Mouse (Mus musculus): ENCODE data around the gene Dpf3.

Dpf3 gene

DNA sequence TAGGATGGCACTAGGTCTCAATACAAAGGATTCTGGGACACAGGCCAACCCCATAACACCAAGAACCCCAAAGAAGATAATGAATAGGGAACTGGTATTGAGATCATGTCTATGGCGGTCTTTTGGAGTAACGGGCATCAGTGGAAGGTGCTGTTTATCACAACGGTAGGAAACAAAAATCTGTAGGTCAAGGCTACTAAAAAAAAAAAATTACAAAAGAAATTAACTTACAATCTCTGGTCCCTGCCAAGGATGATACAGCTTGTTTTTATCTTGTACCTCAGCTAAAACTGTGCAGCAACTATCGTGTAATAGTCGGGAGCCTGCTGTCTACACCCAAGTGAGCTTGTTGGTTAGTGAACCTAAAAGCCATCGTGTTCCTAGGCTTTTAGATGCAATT lies 9.2 kb upstream of the Dpf3 start:
- no peak for DNase-seq (ENCODE audit: low read depth, low spot score)

- no peak for DNase-seq (ENCODE audit: low read depth, low spot score)
Measured at GRCm38 (mm10) chr12:83496336-83496735, 8.8 kb upstream of the Dpf3 start.

GRCm38 (mm10) chr12:83495961-83496282 lies 8.4 kb upstream of the Dpf3 start:
- DNase-seq (ENCODE audit: low read depth, low spot score): no peak

- DNase-seq (ENCODE audit: low read depth, low spot score): no peak
Measured at GRCm38 (mm10) chr12:83495248-83495960, 7.9 kb upstream of the Dpf3 start.

GRCm38 (mm10) chr12:83494196-83494595 lies 6.7 kb upstream of the Dpf3 start:
- no peak for DNase-seq (ENCODE audit: low read depth, low spot score)

DNA sequence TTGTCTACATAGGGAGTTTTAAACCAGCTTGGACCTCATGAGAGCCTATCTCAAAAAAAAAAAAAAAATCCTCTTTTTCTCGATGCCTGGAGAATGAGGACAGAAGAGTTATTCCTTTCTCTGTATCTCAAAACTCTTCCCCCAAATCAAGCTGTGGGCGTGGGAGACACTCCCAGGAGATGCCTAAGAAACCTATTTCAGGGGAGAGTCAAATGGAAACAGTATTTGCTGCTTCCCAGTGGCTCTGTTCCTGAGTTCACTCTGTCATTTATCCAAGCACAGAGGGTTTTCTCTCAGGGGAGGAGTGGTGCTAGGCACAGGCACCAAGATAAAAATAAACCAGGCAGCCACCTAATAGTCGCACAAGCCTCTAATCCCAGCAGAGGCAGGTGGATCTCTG lies 5.3 kb upstream of the Dpf3 start:
- DNase-seq (ENCODE audit: low read depth, low spot score): no peak

- DNase-seq (ENCODE audit: low read depth, low spot score): no peak
Measured at GRCm38 (mm10) chr12:83491609-83492008, 4.1 kb upstream of the Dpf3 start.

- DNase-seq (ENCODE audit: low read depth, low spot score): no peak
Measured at GRCm38 (mm10) chr12:83489748-83490147, 2.2 kb upstream of the Dpf3 start.

DNA sequence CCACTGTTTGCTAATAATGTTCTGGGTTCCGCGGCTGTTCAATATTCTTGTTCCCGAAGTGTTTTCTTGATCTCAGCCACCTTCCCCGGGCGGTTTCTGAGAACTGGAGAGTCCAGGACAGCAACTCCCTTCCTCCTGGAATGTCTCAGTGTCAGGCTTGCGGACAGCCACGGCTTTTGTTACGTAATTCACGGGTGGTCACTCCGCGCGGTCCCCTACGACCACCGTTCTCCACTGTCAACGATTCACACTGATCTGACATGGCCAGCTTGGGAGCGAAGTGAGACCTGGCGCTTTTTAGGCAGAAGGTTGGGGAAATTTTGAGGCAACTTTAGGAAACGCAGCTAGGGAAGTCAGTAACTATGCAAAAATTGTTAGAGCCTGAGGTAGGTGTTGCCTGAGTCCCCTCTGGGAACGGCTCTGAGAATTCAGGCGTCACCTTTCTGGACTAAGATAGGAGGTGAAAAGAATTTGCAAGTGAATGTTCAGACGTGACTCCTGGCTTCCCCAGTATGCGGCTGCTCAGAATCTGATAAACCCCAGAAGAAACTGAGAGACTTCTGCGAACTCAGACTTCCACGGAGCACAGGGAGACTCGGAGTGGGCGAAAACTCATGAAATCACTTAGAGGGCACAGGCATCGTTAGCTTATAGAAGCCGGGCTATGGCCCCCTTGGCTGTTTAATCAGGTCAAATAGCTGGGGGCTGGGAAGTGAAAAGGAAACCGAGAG lies 860 bp upstream of the Dpf3 start:
- no peak for DNase-seq (ENCODE audit: low read depth, low spot score)

- DNase-seq (ENCODE audit: low read depth, low spot score): no peak
Measured at GRCm38 (mm10) chr12:83486671-83487461, 650 bp downstream of the Dpf3 start.

GRCm38 (mm10) chr12:83485911-83486670 lies 1.4 kb downstream of the Dpf3 start:
- no peak for DNase-seq (ENCODE audit: low read depth, low spot score)

GRCm38 (mm10) chr12:83484855-83485745 lies 2.4 kb downstream of the Dpf3 start:
- no peak for DNase-seq (ENCODE audit: low read depth, low spot score)

- no peak for DNase-seq (ENCODE audit: low read depth, low spot score)
Measured at GRCm38 (mm10) chr12:83483653-83484052, 3.9 kb downstream of the Dpf3 start.

- no peak for DNase-seq (ENCODE audit: low read depth, low spot score)
Measured at GRCm38 (mm10) chr12:83481439-83481838, 6.1 kb downstream of the Dpf3 start.

GRCm38 (mm10) chr12:83479818-83480401 lies 7.6 kb downstream of the Dpf3 start:
- no peak for DNase-seq (ENCODE audit: low read depth, low spot score)

GRCm38 (mm10) chr12:83479140-83479539 lies 8.4 kb downstream of the Dpf3 start:
- DNase-seq (ENCODE audit: low read depth, low spot score): no peak

DNA sequence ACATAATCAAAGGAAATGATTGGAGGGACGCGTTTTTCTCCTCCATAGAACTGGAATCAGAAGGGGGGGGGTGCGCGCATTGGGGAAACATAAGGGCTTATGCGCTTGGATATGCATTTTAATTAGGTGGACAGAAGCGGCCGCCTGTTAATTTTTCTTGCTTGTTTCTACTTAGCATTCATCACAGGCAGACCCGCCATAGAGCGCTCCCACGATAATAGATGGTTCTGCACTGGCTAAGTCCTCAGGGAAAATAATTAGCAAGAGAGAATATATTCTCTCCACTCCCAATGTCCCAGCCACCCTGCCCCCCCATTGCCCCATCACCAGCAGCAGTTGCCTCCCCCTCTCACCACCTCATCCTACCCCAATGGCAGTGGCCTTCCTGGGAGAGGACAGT lies 11.2 kb downstream of the Dpf3 start:
- DNase-seq (ENCODE audit: low read depth, low spot score): no peak

DNA sequence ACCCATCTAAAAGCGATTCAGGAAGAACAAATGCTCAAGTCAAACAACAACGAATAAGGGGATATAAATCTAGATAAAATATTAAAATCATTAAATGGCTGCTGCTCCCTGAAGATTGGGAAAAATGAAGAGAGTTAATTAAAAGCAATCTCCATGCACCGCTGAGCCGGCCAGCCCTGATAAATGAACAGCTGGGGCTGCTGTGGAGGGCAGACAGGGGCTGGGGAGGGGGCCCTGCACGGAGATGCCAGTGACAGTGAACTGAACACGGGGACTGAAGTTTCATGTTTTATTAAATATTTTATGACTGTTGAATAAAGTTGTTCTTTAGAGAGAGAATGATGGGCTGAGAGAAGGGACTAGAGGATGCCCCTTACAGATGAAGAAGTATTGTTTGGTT lies 12.1 kb downstream of the Dpf3 start:
- no peak for DNase-seq (ENCODE audit: low read depth, low spot score)

- DNase-seq (ENCODE audit: low read depth, low spot score): no peak
Measured at GRCm38 (mm10) chr12:83473987-83474600, 13.4 kb downstream of the Dpf3 start.

- DNase-seq (ENCODE audit: low read depth, low spot score): no peak
Measured at GRCm38 (mm10) chr12:83471760-83472159, 15.8 kb downstream of the Dpf3 start.

Data from WW6 (cell line).